Mouse (Mus musculus): ENCODE measurements around the gene Nck1. TPM values are rescaled to one million over a fixed set of nuclear protein-coding genes. Genes with fewer than 3 reads are reported as not detected.

The Nck1 gene
- polyA plus RNA-seq, 1 experiment from 2014 or later: 46.5 TPM

- TF ChIP-seq CTCF (IDR thresholded peaks at IDR 0.05; ENCODE audit: low read depth): no peak
- no peak for ATAC-seq
- WGBS: 72% methylated on average over 1 of the region's 1 CpGs
- Histone ChIP-seq H3K9me3 (ENCODE audit: control insufficient read depth) (no peaks in the 10 kb centered on the region), H3K36me3 (ENCODE audit: control insufficient read depth, insufficient read depth) (peaks cover 10% of the 10 kb centered on the region; the same call in 1 of the 2 replicates), H3K9ac (ENCODE audit: low read depth, low read length) (no peak overlapping the region), H3K4me3 (ENCODE audit: low read depth, low read length) (no peak overlapping the region), H3K27ac (ENCODE audit: low read depth, low read length) (no peak overlapping the region), H3K4me1 (replicated peaks; ENCODE audit: control insufficient read depth, insufficient read depth, low read length) (no peaks in the 10 kb centered on the region), H3K27me3 (replicated peaks; ENCODE audit: control insufficient read depth, insufficient read depth, low read length) (no peaks in the 10 kb centered on the region), H3K4me2 (replicated peaks; ENCODE audit: low read depth) (no peak overlapping the region)
Measured at GRCm38 (mm10) chr9:100470228-100470627, 75.7 kb downstream of the Nck1 start.

GRCm38 (mm10) chr9:100469681-100470080 is 76.3 kb downstream of the Nck1 start:
- Histone ChIP-seq H3K27ac (ENCODE audit: low read depth, low read length) (no peak overlapping the region), H3K27me3 (replicated peaks; ENCODE audit: control insufficient read depth, insufficient read depth, low read length) (no peaks in the 10 kb centered on the region), H3K9ac (ENCODE audit: low read depth, low read length) (no peak overlapping the region), H3K4me3 (ENCODE audit: low read depth, low read length) (no peak overlapping the region), H3K36me3 (ENCODE audit: control insufficient read depth, insufficient read depth) (peaks cover 11% of the 10 kb centered on the region; the same call in 1 of the 2 replicates), H3K4me1 (replicated peaks; ENCODE audit: control insufficient read depth, insufficient read depth, low read length) (no peaks in the 10 kb centered on the region), H3K4me2 (replicated peaks; ENCODE audit: low read depth) (no peak overlapping the region), H3K9me3 (ENCODE audit: control insufficient read depth) (no peaks in the 10 kb centered on the region)
- ATAC-seq: no peak
- WGBS: 94% methylated on average over 3 of the region's 3 CpGs
- no peak for TF ChIP-seq CTCF (IDR thresholded peaks at IDR 0.05; ENCODE audit: low read depth)

- no peaks in the 10 kb centered on the region for H3K27me3 ChIP-seq (replicated peaks; ENCODE audit: control insufficient read depth, insufficient read depth, low read length)
- no peaks in the 10 kb centered on the region for H3K4me1 ChIP-seq (replicated peaks; ENCODE audit: control insufficient read depth, insufficient read depth, low read length)
- no peak overlapping the region for H3K4me2 ChIP-seq (replicated peaks; ENCODE audit: low read depth)
- H3K27ac ChIP-seq (ENCODE audit: low read depth, low read length): no peak overlapping the region
- no peak overlapping the region for H3K4me3 ChIP-seq (ENCODE audit: low read depth, low read length)
- 95% methylated on average over 8 of the region's 8 CpGs for WGBS
- no peaks in the 10 kb centered on the region for H3K9me3 ChIP-seq (ENCODE audit: control insufficient read depth)
- peaks cover 11% of the 10 kb centered on the region; the same call in 1 of the 2 replicates for H3K36me3 ChIP-seq (ENCODE audit: control insufficient read depth, insufficient read depth)
- no peak overlapping the region for H3K9ac ChIP-seq (ENCODE audit: low read depth, low read length)
- ATAC-seq: no peak
- no peak for TF ChIP-seq CTCF (IDR thresholded peaks at IDR 0.05; ENCODE audit: low read depth)
Measured at GRCm38 (mm10) chr9:100468151-100468550, 77.8 kb downstream of the Nck1 start.

- Histone ChIP-seq H3K9ac (ENCODE audit: low read depth, low read length) (no peak overlapping the region), H3K4me2 (replicated peaks; ENCODE audit: low read depth) (no peak overlapping the region), H3K9me3 (ENCODE audit: control insufficient read depth) (no peaks in the 10 kb centered on the region), H3K36me3 (ENCODE audit: control insufficient read depth, insufficient read depth) (peaks cover 11% of the 10 kb centered on the region; the same call in 1 of the 2 replicates), H3K27me3 (replicated peaks; ENCODE audit: control insufficient read depth, insufficient read depth, low read length) (no peaks in the 10 kb centered on the region), H3K27ac (ENCODE audit: low read depth, low read length) (no peak overlapping the region), H3K4me1 (replicated peaks; ENCODE audit: control insufficient read depth, insufficient read depth, low read length) (no peaks in the 10 kb centered on the region), H3K4me3 (ENCODE audit: low read depth, low read length) (no peak overlapping the region)
- WGBS: 78% methylated on average over 7 of the region's 7 CpGs
- no peak for ATAC-seq
- TF ChIP-seq CTCF (IDR thresholded peaks at IDR 0.05; ENCODE audit: low read depth): no peak
Measured at GRCm38 (mm10) chr9:100467653-100468052, 78.3 kb downstream of the Nck1 start.

- H3K27ac ChIP-seq (ENCODE audit: low read depth, low read length): no peak overlapping the region
- H3K4me2 ChIP-seq (replicated peaks; ENCODE audit: low read depth): no peak overlapping the region
- no peaks in the 10 kb centered on the region for H3K27me3 ChIP-seq (replicated peaks; ENCODE audit: control insufficient read depth, insufficient read depth, low read length)
- H3K9ac ChIP-seq (ENCODE audit: low read depth, low read length): no peak overlapping the region
- TF ChIP-seq CTCF (IDR thresholded peaks at IDR 0.05; ENCODE audit: low read depth): no peak
- no peaks in the 10 kb centered on the region for H3K4me1 ChIP-seq (replicated peaks; ENCODE audit: control insufficient read depth, insufficient read depth, low read length)
- 48% methylated on average over 3 of the region's 3 CpGs for WGBS
- peaks cover 13% of the 10 kb centered on the region; the same call in 1 of the 2 replicates for H3K36me3 ChIP-seq (ENCODE audit: control insufficient read depth, insufficient read depth)
- H3K9me3 ChIP-seq (ENCODE audit: control insufficient read depth): no peaks in the 10 kb centered on the region
- H3K4me3 ChIP-seq (ENCODE audit: low read depth, low read length): no peak overlapping the region
- ATAC-seq: 0 out of 2 replicates have a peak, but pooled peaks have one; percentile 72
Measured at GRCm38 (mm10) chr9:100466743-100467142, 79.2 kb downstream of the Nck1 start.

GRCm38 (mm10) chr9:100465988-100466387 is 79.9 kb downstream of the Nck1 start:
- TF ChIP-seq CTCF (IDR thresholded peaks at IDR 0.05; ENCODE audit: low read depth): no peak
- 94% methylated on average over 9 of the region's 9 CpGs for WGBS
- H3K36me3 ChIP-seq (ENCODE audit: control insufficient read depth, insufficient read depth): peaks cover 20% of the 10 kb centered on the region; the same call in 1 of the 2 replicates
- H3K4me2 ChIP-seq (replicated peaks; ENCODE audit: low read depth): no peak overlapping the region
- no peak overlapping the region for H3K4me3 ChIP-seq (ENCODE audit: low read depth, low read length)
- H3K9ac ChIP-seq (ENCODE audit: low read depth, low read length): no peak overlapping the region
- H3K9me3 ChIP-seq (ENCODE audit: control insufficient read depth): no peaks in the 10 kb centered on the region
- H3K27me3 ChIP-seq (replicated peaks; ENCODE audit: control insufficient read depth, insufficient read depth, low read length): no peaks in the 10 kb centered on the region
- no peak overlapping the region for H3K27ac ChIP-seq (ENCODE audit: low read depth, low read length)
- ATAC-seq: no peak
- H3K4me1 ChIP-seq (replicated peaks; ENCODE audit: control insufficient read depth, insufficient read depth, low read length): no peaks in the 10 kb centered on the region

- Histone ChIP-seq H3K27me3 (replicated peaks; ENCODE audit: control insufficient read depth, insufficient read depth, low read length) (no peaks in the 10 kb centered on the region), H3K4me3 (ENCODE audit: low read depth, low read length) (no peak overlapping the region), H3K9me3 (ENCODE audit: control insufficient read depth) (no peaks in the 10 kb centered on the region), H3K9ac (ENCODE audit: low read depth, low read length) (no peak overlapping the region), H3K36me3 (ENCODE audit: control insufficient read depth, insufficient read depth) (peaks cover 26% of the 10 kb centered on the region; the same call in 1 of the 2 replicates), H3K27ac (ENCODE audit: low read depth, low read length) (no peak overlapping the region), H3K4me1 (replicated peaks; ENCODE audit: control insufficient read depth, insufficient read depth, low read length) (no peaks in the 10 kb centered on the region), H3K4me2 (replicated peaks; ENCODE audit: low read depth) (no peak overlapping the region)
- no peak for TF ChIP-seq CTCF (IDR thresholded peaks at IDR 0.05; ENCODE audit: low read depth)
- ATAC-seq: no peak
- 95% methylated on average over 5 of the region's 5 CpGs for WGBS
Measured at GRCm38 (mm10) chr9:100465380-100465779, 80.6 kb downstream of the Nck1 start.
